Mouse (Mus musculus) left cerebral cortex, adult 9 months (tissue): ENCODE data around the gene Cdc42ep5.

Experiments
- DNase-seq, 2 experiments: peaks; one replicate each; pipeline ENCODE4 v3.0.0; 2022; ENCODE audit warnings: low spot score in 2 of 2

Cdc42ep5 gene

DNA sequence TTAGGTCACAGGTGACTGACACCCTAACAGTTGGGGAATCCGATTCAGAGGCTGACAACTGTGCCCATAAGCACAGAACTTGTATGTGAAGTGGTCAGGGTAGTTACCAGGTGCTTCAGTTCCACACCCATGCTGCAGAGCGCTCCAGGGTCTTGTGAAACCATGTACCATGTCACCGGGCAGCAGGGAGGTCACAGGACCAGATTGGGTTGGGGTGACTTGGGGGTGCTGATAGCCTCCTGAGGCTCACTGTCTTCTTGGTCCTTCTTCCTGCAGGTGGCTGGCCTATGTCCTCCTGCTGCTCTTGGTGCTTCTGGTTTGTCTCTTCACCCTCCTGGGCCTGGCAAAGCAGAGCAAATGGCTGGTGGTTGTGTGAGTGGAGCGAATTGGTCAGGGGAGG lies 36.8 kb downstream of the Cdc42ep5 start:
- no peak for DNase-seq

DNA sequence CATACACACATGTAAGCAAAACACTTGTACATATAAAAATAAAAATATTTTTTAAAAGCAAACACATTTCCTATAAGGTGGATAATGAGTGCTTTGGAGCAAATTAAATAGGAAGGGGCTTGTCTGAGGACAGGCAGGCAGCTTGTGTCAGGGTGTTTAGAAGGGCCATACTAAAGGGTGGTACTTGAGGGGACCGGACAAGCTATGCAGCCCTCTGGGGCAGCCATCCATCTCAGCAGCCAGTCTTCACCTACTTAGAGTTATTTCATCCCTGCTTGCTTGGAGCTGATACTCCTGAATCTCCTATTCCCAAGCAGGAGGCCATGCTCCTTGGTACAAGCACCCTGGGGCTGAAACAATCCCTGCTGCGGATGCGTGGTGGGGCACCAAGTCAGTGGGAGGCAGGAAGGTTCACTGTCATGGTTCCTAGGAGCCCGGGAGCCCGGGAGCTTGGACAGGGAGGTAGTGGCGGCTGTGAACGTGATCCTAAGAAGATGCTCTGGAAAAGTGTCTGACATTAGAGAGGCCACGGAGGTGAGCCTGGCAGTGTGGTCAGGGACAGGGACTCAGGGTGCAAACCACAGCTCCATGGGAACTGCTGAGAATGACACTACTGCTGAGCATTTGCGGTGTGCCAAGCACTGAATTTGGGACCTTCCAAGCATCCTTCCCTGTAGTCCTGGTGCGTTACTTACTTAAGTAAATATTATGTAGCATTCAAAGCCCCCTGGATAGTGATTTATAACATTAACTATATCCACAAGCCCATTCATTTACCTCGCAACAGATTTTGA lies 37.5 kb downstream of the Cdc42ep5 start:
- no peak for DNase-seq

DNA sequence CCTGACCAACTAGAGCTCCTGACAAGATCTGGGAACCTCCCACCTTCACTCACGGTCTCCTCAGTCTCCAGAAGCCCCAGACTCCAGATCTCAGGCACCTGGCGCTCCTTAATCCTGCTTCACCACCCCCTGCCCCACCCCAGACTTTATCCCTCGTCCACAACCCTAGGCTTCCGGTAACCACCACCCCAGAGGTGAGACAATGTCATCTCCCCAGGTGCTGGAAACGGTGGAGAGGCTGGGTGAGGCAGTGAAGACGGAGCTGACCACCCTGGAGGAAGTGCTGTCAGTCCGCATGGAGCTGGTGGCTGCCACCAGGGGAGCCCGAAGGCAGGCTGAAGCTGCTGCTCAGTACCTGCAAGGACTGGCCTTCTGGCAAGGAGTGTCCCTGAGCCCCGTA lies 39.4 kb downstream of the Cdc42ep5 start:
- no peak for DNase-seq

DNA sequence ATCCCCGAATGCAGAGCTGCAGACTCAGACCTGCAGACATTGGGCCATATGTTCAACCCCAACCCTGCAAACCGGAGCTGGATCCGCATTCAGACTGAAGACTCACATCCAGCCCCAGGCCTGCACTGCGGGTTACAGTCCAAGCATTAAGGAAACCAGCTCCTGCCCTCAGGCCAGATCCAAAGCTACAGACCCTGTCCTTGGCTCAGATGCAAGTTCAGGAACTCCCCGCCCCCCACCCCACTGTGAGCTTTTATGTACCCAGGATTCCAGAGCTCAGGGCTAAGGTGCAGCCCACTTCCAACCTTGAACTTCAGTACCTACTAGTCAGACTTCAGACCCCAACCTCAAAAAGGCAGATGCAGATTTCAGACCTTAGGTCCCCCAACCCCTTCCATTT lies 39.8 kb downstream of the Cdc42ep5 start:
- DNase-seq, result no peak

DNA sequence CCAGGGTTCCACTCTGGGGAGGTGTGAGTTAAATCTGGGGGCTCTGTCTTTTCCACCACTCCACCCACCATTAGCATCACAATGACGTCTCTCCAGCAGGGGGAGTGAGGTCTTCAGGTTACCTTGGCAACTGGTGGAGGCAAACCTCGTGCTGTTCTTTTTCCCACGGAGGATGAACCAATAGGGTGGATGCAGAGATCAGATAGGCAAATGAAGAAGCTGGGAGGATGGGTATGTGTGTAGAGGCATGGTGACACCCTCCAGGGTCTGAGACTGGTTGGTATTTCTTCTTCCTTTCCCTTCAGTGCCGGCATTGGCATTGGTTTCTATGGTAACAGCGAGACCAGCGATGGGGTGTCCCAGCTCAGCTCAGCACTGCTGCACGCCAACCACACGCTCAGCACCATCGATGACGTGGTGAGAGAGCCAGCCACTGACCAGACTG lies 40.3 kb downstream of the Cdc42ep5 start:
- DNase-seq, result peak; percentile 92

DNA sequence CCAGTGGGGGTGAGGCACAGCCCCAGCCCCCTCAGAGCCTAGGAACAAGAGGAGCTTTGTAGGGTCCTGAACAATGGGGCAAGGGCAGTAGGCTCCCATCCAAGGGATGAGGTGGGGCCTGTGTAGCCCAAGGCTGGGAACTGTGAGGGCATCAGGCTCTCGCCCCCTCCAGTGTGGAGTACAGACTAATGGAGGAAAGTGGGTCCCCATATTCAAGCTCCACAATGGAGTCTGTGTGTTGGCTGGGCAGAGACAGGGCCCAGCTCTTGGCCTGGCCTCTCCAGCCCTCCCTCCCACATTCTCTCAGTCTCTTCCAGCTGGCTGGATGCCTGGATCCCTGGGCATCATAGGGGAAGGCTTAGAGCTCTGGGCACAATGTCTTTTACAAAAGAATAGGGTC lies 40.9 kb downstream of the Cdc42ep5 start:
- DNase-seq, result peak; percentile 84 to 88

DNA sequence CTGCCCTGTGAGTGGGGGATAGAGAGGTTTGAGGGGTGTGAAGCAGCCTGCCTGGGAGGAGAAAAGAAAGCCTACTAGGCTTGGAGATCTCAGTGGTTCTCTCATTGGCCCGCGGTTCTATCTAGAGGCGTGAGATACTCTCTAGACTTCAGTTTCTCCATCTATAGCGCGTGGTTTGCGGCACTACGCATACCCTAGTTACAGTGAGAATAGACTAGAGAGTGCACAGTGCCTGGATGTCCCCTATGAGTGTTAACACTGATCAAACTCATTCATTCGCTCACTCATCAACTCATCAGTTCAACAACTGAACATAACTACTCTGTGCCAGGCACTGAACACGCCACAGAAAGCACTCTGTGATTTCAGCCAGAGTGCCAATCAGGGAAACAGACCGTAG lies 41.9 kb downstream of the Cdc42ep5 start:
- DNase-seq, result no peak

DNA sequence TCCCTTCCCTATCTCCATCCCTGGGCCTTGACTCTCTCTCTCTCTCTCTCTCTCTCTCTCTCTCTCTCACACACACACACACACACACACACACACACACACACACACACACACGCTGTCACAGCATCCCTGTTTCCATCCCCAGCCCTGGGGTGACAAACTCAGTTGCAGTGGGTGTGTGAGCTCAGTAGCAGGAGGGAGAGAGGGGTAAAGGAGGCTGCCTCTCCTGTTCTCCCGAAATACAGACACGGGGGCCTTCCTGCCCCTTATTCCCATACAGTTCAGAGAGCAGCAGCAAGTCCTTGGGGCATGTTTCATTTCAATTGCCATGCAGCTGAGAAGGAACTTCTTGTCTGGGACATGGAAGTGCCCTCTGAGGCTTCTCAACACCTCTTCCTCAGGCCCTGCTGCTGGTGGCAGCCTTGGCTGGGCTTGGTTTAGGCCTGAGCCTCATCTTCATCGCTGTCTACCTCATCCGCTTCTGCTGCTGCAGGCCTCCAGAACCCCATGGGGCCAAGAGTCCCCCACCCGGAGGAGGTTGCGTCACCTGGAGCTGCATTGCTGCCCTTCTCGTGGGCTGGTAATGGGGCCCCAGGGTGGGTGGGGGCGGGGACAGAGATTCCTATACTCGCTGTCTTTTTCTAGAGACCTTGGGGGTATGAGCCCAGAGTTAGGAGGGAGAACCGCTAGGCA lies 42.4 kb downstream of the Cdc42ep5 start:
- DNase-seq, result no peak

DNA sequence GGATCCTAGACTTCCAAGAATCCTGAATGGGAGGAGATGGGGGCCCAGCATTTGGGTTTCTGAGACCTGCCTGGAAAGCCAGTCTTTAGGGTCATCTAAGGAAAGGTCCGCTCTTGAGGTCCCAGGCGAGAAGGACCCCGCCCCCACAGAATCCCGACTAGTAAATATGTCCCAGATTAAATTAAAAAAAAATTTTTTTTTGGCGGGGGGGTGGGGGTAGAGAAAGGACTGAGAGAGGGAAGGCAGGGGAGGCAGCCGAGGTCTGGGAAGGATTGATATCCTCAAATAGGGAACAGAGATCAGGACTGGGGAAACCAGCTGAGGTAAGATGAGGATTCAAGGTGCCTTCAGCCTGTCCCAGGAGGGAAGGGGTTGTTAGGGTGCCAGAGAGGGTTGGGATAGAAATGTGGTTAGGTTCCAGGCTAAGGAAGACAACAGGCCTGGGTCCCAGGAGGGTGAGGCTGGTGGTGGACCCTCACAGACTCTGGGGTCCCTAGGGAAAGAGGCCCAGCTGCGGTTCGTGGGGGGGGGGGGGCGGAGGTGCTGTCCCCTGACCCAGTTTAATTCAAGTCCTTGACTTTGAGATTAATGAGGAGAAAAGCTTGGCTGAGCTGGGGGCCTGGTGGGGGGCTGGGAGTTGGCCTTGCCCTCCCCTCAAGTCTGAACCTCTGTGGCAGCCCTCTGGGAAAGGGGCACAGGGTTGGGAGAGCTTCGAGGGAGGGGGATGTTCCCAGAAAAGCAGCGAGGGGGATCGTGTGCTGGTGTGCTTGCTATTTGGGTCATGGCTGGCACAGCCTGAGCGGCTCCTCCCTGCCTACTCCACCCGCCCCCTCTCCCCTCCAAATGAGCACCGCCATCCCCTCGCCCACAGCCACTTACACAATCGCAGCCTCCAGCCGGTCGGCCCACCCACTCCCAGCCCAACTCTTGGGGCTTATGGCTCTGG lies 44.4 kb downstream of the Cdc42ep5 start:
- DNase-seq, result peak in 1 of 2 experiments; percentile 62

DNA sequence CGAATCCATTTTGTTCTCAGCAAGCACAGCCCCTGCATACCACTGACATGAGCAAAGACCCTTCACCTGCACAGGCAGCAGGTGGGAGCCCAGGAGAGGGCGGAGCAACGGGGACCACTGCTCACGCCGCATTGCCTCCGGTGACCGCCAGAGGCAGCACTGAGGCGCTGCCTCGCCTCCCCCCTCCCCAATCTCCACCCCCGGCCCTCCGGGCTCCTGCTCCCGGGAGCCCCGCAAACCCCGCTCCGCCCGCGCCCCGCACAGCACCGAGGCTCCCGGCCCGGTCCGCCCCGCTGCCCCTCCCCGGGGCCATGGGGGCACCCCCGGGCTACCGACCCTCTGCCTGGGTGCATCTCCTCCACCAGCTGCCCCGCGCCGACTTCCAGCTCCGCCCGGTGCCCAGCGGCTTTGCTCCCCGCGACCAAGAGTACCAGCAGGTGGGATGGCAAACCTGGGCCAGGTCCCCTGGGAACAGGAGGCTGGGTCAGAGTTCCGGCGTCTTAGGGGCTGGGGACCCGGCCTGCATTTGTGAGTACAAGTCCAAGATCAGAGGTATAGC lies 45.2 kb downstream of the Cdc42ep5 start, which contains the start of gene Ttyh1:
Ttyh1 (plus strand) TSS at position 65 of the 559 bp plus-strand sequence.
- peak in 1 of 2 experiments; percentile 71 for DNase-seq

DNA sequence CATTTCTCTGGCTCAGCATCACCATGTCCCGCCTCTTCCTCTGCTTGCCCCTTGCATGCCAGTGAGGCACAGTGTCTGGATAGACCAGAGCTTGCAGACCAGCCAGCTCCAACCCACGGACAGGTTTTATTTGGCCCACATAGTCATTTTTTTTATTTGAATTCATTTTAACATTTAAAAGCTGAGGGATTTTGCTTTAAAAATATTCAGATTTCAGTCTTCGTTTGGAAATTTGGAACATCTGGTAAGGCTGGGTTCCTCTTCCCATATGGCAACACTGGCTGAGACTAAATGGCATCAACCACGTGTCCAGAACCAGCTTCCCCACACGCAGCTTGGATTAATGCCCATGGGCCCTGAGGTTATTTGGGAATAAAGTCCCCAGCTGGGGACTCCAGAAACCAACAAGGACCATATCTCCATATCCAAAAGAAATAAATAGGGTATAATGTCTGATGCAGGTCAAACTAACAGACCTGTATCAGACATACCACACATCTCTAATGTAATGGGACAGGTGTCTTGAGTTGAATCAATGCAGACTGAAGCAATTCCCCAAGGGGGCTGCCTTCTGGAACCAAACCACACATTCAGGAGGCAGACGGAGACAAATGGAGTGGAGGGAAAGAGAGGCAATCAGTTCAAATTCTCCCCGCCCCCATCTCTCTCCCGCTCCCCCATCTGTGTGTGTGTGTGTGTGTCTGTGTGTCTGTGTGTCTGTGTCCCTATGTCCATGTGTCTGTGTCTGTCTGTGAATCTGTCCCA lies 47.4 kb downstream of the Cdc42ep5 start:
- peak in 1 of 2 experiments; percentile 70 for DNase-seq

DNA sequence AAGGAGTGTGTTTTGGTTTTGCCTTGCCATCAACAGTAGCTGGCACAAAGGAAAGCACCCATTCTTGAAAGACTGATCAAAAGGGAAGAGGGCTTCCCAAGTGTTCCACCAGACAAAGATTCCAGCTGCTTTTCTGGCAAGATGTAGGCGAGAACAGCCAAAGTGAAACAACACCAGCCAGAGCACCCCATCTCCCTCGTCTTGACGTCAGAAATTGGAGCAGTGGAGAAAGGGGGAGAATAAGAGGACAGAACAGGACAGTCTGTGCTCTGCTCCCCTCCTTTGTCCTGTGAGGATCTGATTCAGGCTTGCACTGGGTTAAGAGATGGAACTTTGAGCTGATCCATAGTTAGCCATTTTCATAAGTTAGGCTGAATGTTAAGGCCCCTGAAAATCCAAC lies 52.9 kb downstream of the Cdc42ep5 start:
- DNase-seq, result no peak

DNA sequence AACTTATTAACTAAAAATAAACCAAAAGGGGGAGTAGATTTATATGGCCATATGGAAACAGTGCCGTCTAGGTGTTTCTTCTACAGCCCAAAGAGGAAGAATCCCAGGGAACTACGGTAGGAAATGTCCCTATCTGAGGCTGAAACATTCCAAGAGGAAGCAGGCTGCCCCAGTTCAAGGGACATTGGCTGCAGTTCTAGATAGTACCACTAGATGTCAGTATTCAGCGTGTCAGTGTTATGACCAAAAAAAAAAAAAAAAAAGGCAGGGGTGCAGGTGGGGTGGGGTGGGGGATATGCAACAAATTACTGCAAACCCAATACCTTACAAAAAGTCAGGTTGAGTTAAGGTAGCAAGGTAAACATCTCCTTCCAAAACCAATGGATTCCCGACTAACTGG lies 61.2 kb downstream of the Cdc42ep5 start:
- DNase-seq, result no peak
